Mouse (Mus musculus) hindbrain, embryonic 10.5 days (tissue): Measurements from ENCODE around the gene Coq5. TPM values are rescaled to one million over a fixed set of nuclear protein-coding genes. Genes with fewer than 3 reads are reported as not detected.
A peak's percentile ranks its signal among the peaks of the same experiment; 100 is the strongest.

ENCODE experiments used
- DNase-seq: peaks from one replicate; pipeline ENCODE4 v3.0.0-alpha.2; 2017; ENCODE audit warnings: low spot score
- H3K27ac ChIP-seq: fragments of 300-500 bp; sonication (generic); 2 replicates; pipeline ENCODE4 v1.5.1; 2016; ENCODE audit warnings: mild to moderate bottlenecking, moderate library complexity
- H3K27me3 ChIP-seq: fragments of 300-500 bp; sonication (generic); 2 replicates; pipeline ENCODE4 v1.6.1; 2016; ENCODE audit warnings: mild to moderate bottlenecking; ENCODE audit not compliant: poor library complexity, insufficient read depth, severe bottlenecking
- H3K36me3 ChIP-seq: fragments of 300-500 bp; sonication (generic); 2 replicates; pipeline ENCODE4 v1.6.1; 2016; ENCODE audit warnings: mild to moderate bottlenecking, moderate library complexity
- H3K4me1 ChIP-seq: fragments of 300-500 bp; sonication (generic); replicated peaks from 2 replicates; pipeline ENCODE4 v1.6.1; 2016; ENCODE audit warnings: mild to moderate bottlenecking
- H3K4me3 ChIP-seq: fragments of 300-500 bp; sonication (generic); 2 replicates; pipeline ENCODE4 v1.5.1; 2016; ENCODE audit warnings: mild to moderate bottlenecking, moderate library complexity
- H3K9me3 ChIP-seq: fragments of 300-500 bp; sonication (generic); 2 replicates; pipeline ENCODE4 v1.6.1; 2016; ENCODE audit warnings: mild to moderate bottlenecking, moderate library complexity
- WGBS: fragments of 180-500 bp; shearing (Covaris S2); methylation state at CpG from one replicate; pipeline ENCODE4 v1.1.7; 2016; 5-methylcytosine and 5-hydroxymethylcytosine counted together
- polyA plus RNA-seq: library from polyadenylated mRNA; unstranded; fragments of >200 nt; fragmentation: Nextera tagmentation; extraction: Ambion mirVana; gene quantifications from 2 replicates; pipeline ENCODE4 v1.2.1, GENCODE M21; 2016

Coq5 gene
- polyA plus RNA-seq, 1 experiment from 2014 or later = 49.6 TPM

DNA sequence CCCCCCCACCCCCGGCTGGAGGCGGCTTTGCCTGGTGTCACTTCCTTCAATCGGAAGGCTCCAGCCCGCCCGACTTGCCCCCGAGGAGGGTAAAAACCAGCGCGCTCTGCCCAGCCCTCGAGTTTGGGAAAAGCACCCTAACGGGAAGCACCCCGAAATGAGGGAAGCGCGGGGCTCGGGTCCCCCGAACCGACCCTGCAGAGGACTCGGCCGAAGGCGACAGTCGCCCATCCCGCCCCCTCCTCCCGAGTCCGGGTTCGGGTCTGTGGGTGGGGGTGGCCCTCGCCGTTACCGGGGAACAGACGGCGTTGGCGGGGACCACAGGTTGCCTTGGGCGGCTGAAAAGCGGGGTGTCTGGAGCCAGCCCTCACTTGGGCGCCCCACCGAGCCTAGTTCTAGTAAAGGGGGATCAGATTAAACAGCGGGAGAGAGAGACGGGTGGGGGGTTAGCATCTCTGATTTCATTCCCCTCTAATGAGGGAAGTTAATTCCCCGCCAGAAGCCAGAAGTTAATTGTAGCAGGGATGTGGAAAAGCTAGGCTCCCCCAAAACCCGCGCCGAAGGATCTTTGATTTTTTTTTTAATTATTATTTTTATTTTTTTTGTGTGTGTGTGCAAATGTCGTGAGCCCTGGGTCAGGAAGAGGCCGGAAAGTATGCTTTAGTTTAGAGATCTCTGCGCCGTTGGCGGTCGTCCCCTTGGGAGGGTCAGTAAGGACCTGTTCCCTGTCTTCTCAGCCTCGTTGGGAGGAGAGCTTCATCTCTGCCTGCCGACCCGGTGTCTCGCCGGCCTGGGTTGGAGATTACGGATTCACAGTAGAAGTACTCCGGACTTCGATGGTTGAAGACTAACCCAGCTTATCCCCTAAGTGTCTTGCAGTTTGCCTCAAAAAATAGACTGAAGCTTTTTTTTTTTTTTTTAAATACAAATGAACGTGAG lies 48.4 kb downstream of the Coq5 start:
- no peaks in the 10 kb centered on the region for H3K27me3 ChIP-seq
- DNase-seq = peak; percentile 14

DNA sequence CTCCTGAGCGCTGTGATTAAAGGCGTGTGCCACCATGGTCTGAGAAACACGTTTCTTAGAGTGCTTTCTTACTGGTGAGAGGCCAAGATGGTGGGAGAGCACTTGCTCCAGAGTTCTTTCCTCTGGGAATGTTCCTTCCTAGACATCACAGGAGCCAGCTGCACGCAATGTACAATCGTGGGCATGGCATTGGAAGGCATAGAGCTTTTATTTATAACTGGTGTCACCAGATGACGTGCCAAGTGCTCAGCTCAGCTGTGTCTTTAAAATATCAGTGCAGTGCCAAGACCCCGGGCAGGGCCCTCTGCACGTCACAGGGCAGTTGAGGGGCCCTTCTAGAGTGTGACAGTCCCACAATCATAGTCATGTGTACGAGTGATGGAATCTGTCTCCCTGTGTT lies 51.5 kb downstream of the Coq5 start:
- H3K27me3 ChIP-seq = no peaks in the 10 kb centered on the region
- H3K9me3 ChIP-seq = no peaks in the 10 kb centered on the region
- peaks cover 22% of the 10 kb centered on the region for H3K4me1 ChIP-seq
- 0 out of 2 replicates have a peak overlapping the region, but pooled peaks have one; percentile 3 for H3K4me3 ChIP-seq
- peaks cover 73% of the 10 kb centered on the region for H3K36me3 ChIP-seq
- WGBS = 92% methylated on average over 9 of the region's 9 CpGs
- no peak overlapping the region for H3K27ac ChIP-seq
- no peak for DNase-seq

More for the DNA sequence above, 48.4 kb downstream of the Coq5 start:
- 2% methylated on average over 55 of the region's 55 CpGs for WGBS
- Histone ChIP-seq H3K4me1 (peaks cover 27% of the 10 kb centered on the region), H3K4me3 (peak overlapping the region; percentile 100), H3K9me3 (no peaks in the 10 kb centered on the region), H3K36me3 (peaks cover 42% of the 10 kb centered on the region), H3K27ac (peak overlapping the region; percentile 98)

DNA sequence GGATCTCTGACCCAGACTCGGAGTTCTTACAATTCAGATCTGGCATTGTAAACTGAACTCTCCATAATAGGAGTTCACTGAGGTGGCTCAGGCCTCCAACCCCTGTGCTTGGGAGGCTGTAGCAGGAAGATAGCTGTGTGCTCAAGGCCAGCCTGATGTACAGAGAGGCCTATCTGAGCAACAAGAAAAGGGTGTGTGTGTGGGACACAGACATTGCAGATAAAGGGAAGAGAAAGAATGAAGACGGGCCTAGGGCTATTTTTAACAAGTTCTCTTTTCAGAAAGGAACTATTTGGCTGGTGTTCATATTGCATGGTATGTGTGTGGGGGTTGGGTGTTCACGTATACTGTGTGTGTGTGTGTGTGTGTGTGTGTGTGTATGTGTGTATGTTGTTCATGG lies 54.2 kb downstream of the Coq5 start:
- no peak for DNase-seq
- Histone ChIP-seq H3K4me3 (no peak overlapping the region), H3K9me3 (no peaks in the 10 kb centered on the region), H3K27ac (no peak overlapping the region), H3K27me3 (no peaks in the 10 kb centered on the region), H3K4me1 (peaks cover 11% of the 10 kb centered on the region), H3K36me3 (peaks cover 99% of the 10 kb centered on the region)
- WGBS = 86% methylated on average over 3 of the region's 3 CpGs

DNA sequence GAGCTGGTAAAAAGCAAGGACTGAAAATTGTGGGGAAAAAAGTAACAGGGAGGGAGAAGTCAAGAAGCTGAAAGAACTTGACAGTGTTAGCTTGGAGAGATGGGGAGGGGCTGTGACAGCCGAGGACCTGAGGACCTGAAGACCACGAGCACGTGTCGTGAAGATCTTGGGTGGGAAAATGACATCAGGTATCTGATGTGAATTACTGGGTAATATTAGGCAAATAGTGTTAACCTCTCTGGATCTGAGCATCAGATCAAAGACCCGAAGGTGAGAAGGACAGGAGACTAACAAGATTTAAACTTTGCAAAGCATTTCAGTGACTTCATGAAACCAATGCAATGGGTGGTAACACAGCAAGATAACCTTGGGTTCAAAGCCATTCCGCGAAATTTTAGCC lies 60.5 kb downstream of the Coq5 start:
- WGBS = 42% methylated on average over 7 of the region's 7 CpGs
- no peak for DNase-seq
- peak overlapping the region; percentile 90 for H3K4me3 ChIP-seq
- H3K4me1 ChIP-seq = peaks cover 22% of the 10 kb centered on the region
- H3K27me3 ChIP-seq = no peaks in the 10 kb centered on the region
- H3K27ac ChIP-seq = peak overlapping the region; percentile 95; the same call in 1 of the 2 replicates
- H3K9me3 ChIP-seq = no peaks in the 10 kb centered on the region
- H3K36me3 ChIP-seq = peaks cover 64% of the 10 kb centered on the region

DNA sequence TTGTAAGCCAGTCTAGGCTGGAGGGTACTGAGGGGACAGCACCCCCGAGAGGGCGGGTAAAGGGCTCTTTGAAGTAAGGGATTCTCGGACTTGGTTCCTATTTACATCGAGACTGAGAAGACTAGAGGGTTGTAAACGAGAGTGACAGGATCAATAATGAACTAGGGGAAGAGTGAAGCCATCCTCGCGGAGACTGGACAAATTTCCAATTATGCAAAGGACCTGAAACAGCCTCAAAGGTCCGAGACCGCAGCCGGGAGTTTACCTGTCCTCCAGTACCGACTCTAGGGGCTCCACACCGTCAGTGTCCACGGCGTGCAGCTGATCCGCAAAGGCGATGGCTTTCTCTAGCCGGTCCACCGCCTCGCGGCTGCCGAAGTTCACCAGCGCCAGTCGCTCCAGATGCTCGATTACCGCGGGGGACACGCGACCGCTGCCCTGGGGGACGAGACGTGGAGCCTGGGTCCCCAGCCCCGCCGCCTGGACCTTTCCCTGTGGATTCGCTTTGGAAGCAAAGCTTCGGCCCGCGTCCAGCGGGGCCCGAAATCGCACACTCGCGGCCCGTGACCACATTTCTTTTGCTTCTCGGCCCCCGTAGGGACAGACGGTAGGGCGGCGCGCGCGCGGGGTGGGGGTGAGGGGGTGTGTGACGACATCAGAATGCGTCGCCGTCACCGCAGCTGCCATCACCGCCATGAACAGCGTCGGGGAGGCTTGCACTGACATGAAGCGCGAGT lies 61.3 kb downstream of the Coq5 start, which contains the start of the genes Gatc and Triap1:
TSS of gene Gatc (minus strand) at position 602 of the 737 bp plus-strand sequence.
TSS of gene Triap1 (plus strand) at position 649 of the 737 bp plus-strand sequence.
- H3K27ac ChIP-seq = peak within 1 kb of the TSS; percentile 95
- peak within 1 kb of the TSS; percentile 90 for H3K4me3 ChIP-seq
- H3K36me3 ChIP-seq = peaks cover 64% of the 10 kb centered on the region
- H3K27me3 ChIP-seq = no peaks in the 10 kb centered on the region
- under 1% methylated on average over 62 of the region's 62 CpGs for WGBS
- peak; percentile 93 for DNase-seq
- no peaks in the 10 kb centered on the region for H3K9me3 ChIP-seq
- H3K4me1 ChIP-seq = peaks cover 22% of the 10 kb centered on the region

DNA sequence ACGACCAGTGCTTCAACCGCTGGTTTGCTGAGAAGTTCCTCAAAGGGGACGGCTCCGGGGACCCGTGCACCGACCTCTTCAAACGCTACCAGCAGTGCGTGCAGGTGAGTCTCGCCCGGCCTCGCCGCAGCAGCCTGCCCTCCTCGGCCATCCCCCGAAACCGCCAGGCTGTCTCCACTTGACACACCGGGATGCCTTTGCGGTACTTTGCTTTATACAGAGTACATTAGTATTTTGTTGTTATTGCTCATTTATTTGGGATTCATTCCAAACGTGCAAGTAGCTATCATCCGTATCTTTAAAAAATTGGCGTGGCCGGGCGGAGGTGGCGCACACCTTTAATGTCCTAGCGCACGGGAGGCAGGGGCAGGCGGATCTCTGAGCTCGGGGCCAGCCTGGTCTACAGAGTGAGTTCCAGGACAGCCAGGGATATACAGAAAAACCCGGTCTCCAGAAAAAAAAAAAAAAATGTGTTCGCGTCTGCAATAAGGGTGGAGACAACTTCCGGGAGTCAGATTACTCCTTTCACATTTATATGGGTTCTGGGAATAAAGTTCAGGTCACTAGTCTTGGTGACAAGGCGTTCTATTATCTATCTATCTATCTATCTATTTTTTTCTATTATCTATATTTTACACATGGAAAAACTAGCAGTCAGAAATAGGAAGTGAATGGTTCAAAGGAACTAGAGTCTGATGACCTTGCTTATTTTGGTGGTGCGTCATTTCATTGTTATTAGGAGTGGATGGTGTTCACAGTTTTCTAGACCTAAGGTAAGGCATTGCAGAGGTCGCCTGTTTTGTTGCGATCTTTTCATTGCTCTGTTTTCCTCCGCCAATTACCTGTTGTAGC lies 62.1 kb downstream of the Coq5 start:
- Histone ChIP-seq H3K27me3 (no peaks in the 10 kb centered on the region), H3K4me3 (peak overlapping the region; percentile 90), H3K4me1 (peaks cover 22% of the 10 kb centered on the region), H3K27ac (peak overlapping the region; percentile 95), H3K36me3 (peaks cover 64% of the 10 kb centered on the region), H3K9me3 (no peaks in the 10 kb centered on the region)
- DNase-seq = no peak
- WGBS = 13% methylated on average over 36 of the region's 36 CpGs

Other genes with a start within 250 kb of the Coq5 start
- 22.3 and 22.8 TPM in 2 replicates for gene Gm10401, start 181.4 kb upstream of the Coq5 start, polyA plus RNA-seq
- 67.2 and 70.6 TPM in 2 replicates for gene Acads, start 160.3 kb upstream of the Coq5 start, polyA plus RNA-seq
- gene Unc119b, start 144.7 kb upstream of the Coq5 start, polyA plus RNA-seq = 66.9 and 74.6 TPM in 2 replicates
- 59.5 and 71.1 TPM in 2 replicates for gene Mlec, start 121.5 kb upstream of the Coq5 start, polyA plus RNA-seq
- 2.3 and 6.1 TPM in 2 replicates for gene Cabp1, start 85.3 kb upstream of the Coq5 start, polyA plus RNA-seq
- gene Pop5, start 43.8 kb upstream of the Coq5 start, polyA plus RNA-seq = 104 and 114 TPM in 2 replicates
- gene Rnf10, start 6.8 kb upstream of the Coq5 start, polyA plus RNA-seq = 132 and 172 TPM in 2 replicates
- 1,684 and 1,740 TPM in 2 replicates for gene Dynll1, start 21.3 kb downstream of the Coq5 start, polyA plus RNA-seq
- 383 and 387 TPM in 2 replicates for gene Srsf9, start 47.5 kb downstream of the Coq5 start, polyA plus RNA-seq
- 35.6 and 41.2 TPM in 2 replicates for gene Gatc, start 61.5 kb downstream of the Coq5 start, polyA plus RNA-seq
- 56.3 and 57.2 TPM in 2 replicates for gene Triap1, start 61.6 kb downstream of the Coq5 start, polyA plus RNA-seq
- gene Cox6a1, start 69.3 kb downstream of the Coq5 start, polyA plus RNA-seq = 875 and 1,016 TPM in 2 replicates
- gene Msi1, start 149.9 kb downstream of the Coq5 start, polyA plus RNA-seq = 167 and 222 TPM in 2 replicates
- 0.51 TPM in 1 of 2 replicates, not detected in the other for gene Pla2g1b, start 186.6 kb downstream of the Coq5 start, polyA plus RNA-seq
- 17.2 and 17.3 TPM in 2 replicates for gene Sirt4, start 205.1 kb downstream of the Coq5 start, polyA plus RNA-seq
- 32.6 and 42.6 TPM in 2 replicates for gene Pxn, start 227.0 kb downstream of the Coq5 start, polyA plus RNA-seq